Mouse (Mus musculus) embryo, embryonic 9.5 days (tissue): ENCODE results near the gene Olfr1390.
"Not testable (repeated sequence)": the region's sequence is repeated elsewhere in the genome, so short reads cannot be mapped to it uniquely, and the experiment has no call there.

Source experiments
- DNase-seq: peaks from one replicate; pipeline ENCODE4 v3.0.0-alpha.2; 2017; ENCODE audit errors: extremely low spot score

Gene Olfr1390

GRCm38 (mm10) chr11:49334888-49335287 is at the start of gene Olfr1390:
Gene Olfr1390, plus strand, starts transcription at chr11:49335188.
- DNase-seq, result no peak

GRCm38 (mm10) chr11:49287251-49287650 is 47.7 kb upstream of the Olfr1390 start:
- no peak for DNase-seq

- DNase-seq, result no peak
These were observed 42.2 kb upstream of the Olfr1390 start for GRCm38 (mm10) chr11:49292777-49293176.

- no peak for DNase-seq
These were observed 30.5 kb upstream of the Olfr1390 start, which contains the start of gene Olfr10 for GRCm38 (mm10) chr11:49304441-49304840. Gene Olfr10, plus strand, starts transcription at chr11:49304741.

- DNase-seq, result not testable (repeated sequence)
These were observed 26.4 kb upstream of the Olfr1390 start for GRCm38 (mm10) chr11:49308547-49308946.

GRCm38 (mm10) chr11:49322442-49322841 is 12.5 kb upstream of the Olfr1390 start, which contains the start of gene Olfr1391:
Gene Olfr1391, plus strand, starts transcription at chr11:49322742.
- DNase-seq, result no peak

- no peak for DNase-seq
These were observed 8.3 kb upstream of the Olfr1390 start for GRCm38 (mm10) chr11:49326726-49327125.

- DNase-seq, result no peak
These were observed 5.3 kb upstream of the Olfr1390 start for GRCm38 (mm10) chr11:49329686-49330085.

GRCm38 (mm10) chr11:49337150-49337832 is 2.3 kb downstream of the Olfr1390 start:
- DNase-seq, result no peak

GRCm38 (mm10) chr11:49383133-49383532 is 48.1 kb downstream of the Olfr1390 start:
- no peak for DNase-seq

- not testable (repeated sequence) for DNase-seq
These were observed 51.1 kb downstream of the Olfr1390 start for GRCm38 (mm10) chr11:49386118-49386517.
